8 mouse cellular contexts compared by ENCODE assay signal in the genomic region with DNA sequence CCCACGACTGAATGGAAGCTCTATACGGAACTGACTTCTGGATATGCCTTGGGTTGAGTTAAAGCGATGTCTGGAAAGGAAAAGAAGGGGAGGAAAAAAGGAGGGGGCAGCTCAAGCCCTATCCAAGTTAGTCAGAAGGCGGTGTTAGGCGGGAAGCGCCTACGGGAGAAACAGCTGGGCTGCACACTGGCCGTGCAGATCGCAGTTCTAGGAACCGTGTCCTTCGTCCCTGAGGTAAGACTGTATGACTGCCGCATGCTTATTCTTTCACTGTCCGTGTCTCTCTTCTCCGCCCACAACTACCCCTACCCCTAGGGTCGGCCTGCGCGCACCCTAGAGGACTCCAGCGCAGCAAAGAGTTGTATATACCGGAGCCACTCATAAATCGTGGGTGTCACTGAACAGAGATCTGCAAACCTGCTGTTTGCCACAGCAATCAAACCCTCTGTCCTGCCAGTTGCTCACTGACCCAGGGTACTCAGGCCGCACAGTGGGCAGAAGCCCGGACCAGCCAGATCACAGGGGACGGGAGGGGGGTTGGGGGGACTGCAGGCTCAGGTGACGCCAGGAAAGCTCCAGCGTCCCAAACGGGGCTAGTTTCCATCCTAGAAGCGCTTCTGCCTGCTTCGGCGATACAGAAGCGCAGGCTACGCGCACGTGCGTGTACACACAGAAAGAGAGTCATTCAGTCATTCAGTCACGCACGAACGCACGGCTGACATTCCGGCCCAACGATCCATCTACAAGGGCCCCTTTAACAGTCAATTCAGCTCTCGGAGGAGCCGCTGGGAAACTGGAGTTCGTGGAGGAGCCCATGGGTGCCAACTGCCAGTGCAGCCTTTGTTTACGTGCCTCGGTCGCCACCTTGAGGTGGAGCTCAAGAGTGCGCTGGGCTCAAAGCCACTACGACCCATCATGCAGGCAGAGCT. TPM values are rescaled to one million over a fixed set of nuclear protein-coding genes. Genes with fewer than 3 reads are reported as not detected.
A peak's percentile ranks its signal among the peaks of the same experiment; 100 is the strongest.
DNase-seq lines count a peak whose midpoint lies in the region; ATAC-seq lines count a peak whose summit lies in the region.

No protein-coding gene starts in this region.

- H3K36me3 ChIP-seq in hindbrain, embryonic 15.5 days: no peaks in the 10 kb centered on the region

- peak; percentile 92 for ATAC-seq in hindbrain, embryonic 15.5 days (ENCODE audit: low FRiP score, low read depth)

- 0 out of 2 replicates have a peak overlapping the region, but pooled peaks have one; percentile 20 for H3K27ac ChIP-seq in hindbrain, embryonic 15.5 days (replicated peaks)

- peaks cover 25% of the 10 kb centered on the region for H3K4me1 ChIP-seq in hindbrain, embryonic 15.5 days (replicated peaks)

- peak overlapping the region; percentile 42 for H3K9ac ChIP-seq in hindbrain, embryonic 15.5 days

- H3K9me3 ChIP-seq in hindbrain, embryonic 15.5 days: no peaks in the 10 kb centered on the region

- under 1% methylated on average over 48 of the region's 48 CpGs for WGBS in hindbrain, embryonic 15.5 days

- H3K27me3 ChIP-seq in hindbrain, embryonic 15.5 days: peaks cover 46% of the 10 kb centered on the region

- peak overlapping the region; percentile 51 for H3K4me3 ChIP-seq in hindbrain, embryonic 15.5 days

- DNase-seq in R1 (ENCODE audit: low read depth, low spot score): peak; percentile 78
- DNase-seq in cerebellum, postnatal 36 days: peak; percentile 82 to 89
- DNase-seq in frontal cortex, postnatal 36 days (ENCODE audit: low spot score in 2 of 2): peak; percentile 88 to 93
- DNase-seq in left cerebral cortex, adult 11 months (ENCODE audit: low spot score): peak; percentile 77
- peak; percentile 85 to 88 for DNase-seq in lung, postnatal 4 days
- peak; percentile 73 for DNase-seq in retina, postnatal 7 days (ENCODE audit: low read depth, low spot score)
- peak; percentile 72 for DNase-seq in urinary bladder, adult 2 months (ENCODE audit: low spot score)

- H3K4me2 ChIP-seq in hindbrain, embryonic 15.5 days: peak overlapping the region; percentile 84

RNA-seq across cellular contexts. Expression of a gene that starts 0.6 kb away (rescaled TPM):
- polyA plus RNA-seq in hindbrain, embryonic 15.5 days (2015; fragmentation: Nextera tagmentation; extraction: Ambion mirVana): 291 and 297 TPM in 2 replicates
- 100 and 101 TPM in 2 replicates for polyA plus RNA-seq in urinary bladder, adult 2 months (2012; rRNA removed)

RNA-seq across cellular contexts. Expression of a gene that starts 1.2 kb away (rescaled TPM):
- 31.7 and 34.4 TPM in 2 replicates for polyA plus RNA-seq in hindbrain, embryonic 15.5 days (2015; fragmentation: Nextera tagmentation; extraction: Ambion mirVana)
- polyA plus RNA-seq in urinary bladder, adult 2 months (2012; rRNA removed): 3.5 and 3.8 TPM in 2 replicates

RNA-seq across cellular contexts. Expression of a gene that starts 44.6 kb away (rescaled TPM):
- polyA plus RNA-seq in hindbrain, embryonic 15.5 days (2015; fragmentation: Nextera tagmentation; extraction: Ambion mirVana): 1.0 and 1.2 TPM in 2 replicates
- polyA plus RNA-seq in urinary bladder, adult 2 months (2012; rRNA removed): 1.0 and 1.3 TPM in 2 replicates

Comparison
In these comparisons a context has a peak if more than half of its experiments do, and no peak if none do; other contexts are left out.
1. Peak in every context shown above with its lines: DNase-seq, ATAC-seq, H3K4me3 ChIP-seq and H3K27ac ChIP-seq.